Mouse (Mus musculus) MEL (cell line): Measurements from ENCODE around the gene Cfd.

ENCODE experiments used
- CTCF ChIP-seq, 3 experiments: IDR thresholded peaks in 2 of 3; conservative IDR thresholded peaks in 1 of 3; 2 replicates each; pipeline ENCODE4 v1.5.1; 2011 to 2012; ENCODE audit warnings: low read length in 3 of 3, low read depth in 2 of 3, mild to moderate bottlenecking in 2 of 3, improper control_type of control experiment in 1 of 3, inconsistent platforms in 1 of 3, mixed read lengths in 1 of 3, moderate library complexity in 1 of 3; ENCODE audit not compliant: control insufficient read depth in 1 of 3, insufficient read depth in 1 of 3, poor library complexity in 1 of 3, severe bottlenecking in 1 of 3
- MAFK ChIP-seq: IDR thresholded peaks from 2 replicates; pipeline ENCODE4 v1.6.1; 2011; ENCODE audit warnings: low read depth, mild to moderate bottlenecking, low read length, improper control_type of control experiment, borderline replicate concordance
- MYC ChIP-seq: IDR thresholded peaks from 2 replicates; pipeline ENCODE4 v1.6.1; 2011; ENCODE audit warnings: low read depth, mild to moderate bottlenecking, low read length, improper control_type of control experiment, moderate library complexity
- POLR2A ChIP-seq, 2 experiments: IDR thresholded peaks; 2 replicates each; pipeline ENCODE4 v1.6.1; 2011 to 2012; ENCODE audit warnings: low read length in 2 of 2, mild to moderate bottlenecking in 2 of 2, control low read depth in 1 of 2, improper control_type of control experiment in 1 of 2, low read depth in 1 of 2, moderate library complexity in 1 of 2; ENCODE audit not compliant: control insufficient read depth in 1 of 2, insufficient read depth in 1 of 2, poor library complexity in 1 of 2

- no peak for TF ChIP-seq CTCF (IDR thresholded peaks at IDR 0.05 in 2 of 3, conservative IDR thresholded peaks at IDR 0.05 in 1 of 3; ENCODE audit: control insufficient read depth in 1 of 3, insufficient read depth in 1 of 3, low read depth in 2 of 3, low read length in 3 of 3, poor library complexity in 1 of 3, severe bottlenecking in 1 of 3)
- no peak for TF ChIP-seq MYC
- no peak for TF ChIP-seq MAFK
- no peak for TF ChIP-seq POLR2A (IDR thresholded peaks at IDR 0.05; ENCODE audit: control insufficient read depth in 1 of 2, insufficient read depth in 1 of 2, low read depth in 1 of 2, low read length in 2 of 2, poor library complexity in 1 of 2)
Measured at GRCm38 (mm10) chr10:79910556-79910955, 19.9 kb downstream of the Cfd start, which contains the start of gene Gm26602.
